Mouse (Mus musculus) embryonic facial prominence, embryonic 13.5 days (tissue): ENCODE measurements around the gene Begain. TPM values are rescaled to one million over a fixed set of nuclear protein-coding genes. Genes with fewer than 3 reads are reported as not detected.
A peak's percentile ranks its signal among the peaks of the same experiment; 100 is the strongest.

ENCODE experiments used
- ATAC-seq: fragments of 200-750 bp; cut with Nextera tagmentation; 2 replicates; pipeline ENCODE4 v1.8.0; 2017; ENCODE audit warnings: low read depth; ENCODE audit not compliant: insufficient number of reproducible peaks, insufficient read depth, low FRiP score, low TSS enrichment
- H3K27ac ChIP-seq: fragments of 300-500 bp; sonication (generic); 2 replicates; pipeline ENCODE4 v1.5.1; 2015; ENCODE audit warnings: moderate library complexity, mild to moderate bottlenecking, inconsistent platforms
- H3K27me3 ChIP-seq: fragments of 300-500 bp; sonication (generic); 2 replicates; pipeline ENCODE4 v1.6.1; 2015; ENCODE audit warnings: mild to moderate bottlenecking, inconsistent platforms
- H3K36me3 ChIP-seq: fragments of 300-500 bp; sonication (generic); 2 replicates; pipeline ENCODE4 v1.6.1; 2015; ENCODE audit warnings: mild to moderate bottlenecking, inconsistent platforms
- H3K4me1 ChIP-seq: fragments of 300-500 bp; sonication (generic); 2 replicates; pipeline ENCODE4 v1.6.1; 2015; ENCODE audit warnings: inconsistent platforms
- H3K4me2 ChIP-seq: fragments of 300-500 bp; sonication (generic); 2 replicates; pipeline ENCODE4 v1.6.1; 2015; ENCODE audit warnings: moderate library complexity, mild to moderate bottlenecking, inconsistent platforms
- H3K4me3 ChIP-seq: fragments of 300-500 bp; sonication (generic); 2 replicates; pipeline ENCODE4 v1.5.1; 2015; ENCODE audit warnings: mild to moderate bottlenecking, inconsistent platforms
- H3K9ac ChIP-seq: fragments of 300-500 bp; sonication (generic); 2 replicates; pipeline ENCODE4 v1.6.1; 2015; ENCODE audit warnings: mild to moderate bottlenecking, inconsistent platforms
- H3K9me3 ChIP-seq: fragments of 300-500 bp; sonication (generic); 2 replicates; pipeline ENCODE4 v1.6.1; 2016; ENCODE audit warnings: inconsistent platforms
- WGBS: fragments of 180-500 bp; shearing (Covaris S2); methylation state at CpG from one replicate; pipeline ENCODE4 v1.1.7; 2015; ENCODE audit warnings: mixed read lengths; 5-methylcytosine and 5-hydroxymethylcytosine counted together
- polyA plus RNA-seq: library from polyadenylated mRNA; unstranded; fragments of >200 nt; fragmentation: Nextera tagmentation; extraction: Ambion mirVana; gene quantifications from 2 replicates; pipeline ENCODE4 v1.2.1, GENCODE M21; 2015

Gene Begain
- polyA plus RNA-seq, 1 experiment from 2014 or later = 11.8 TPM

DNA sequence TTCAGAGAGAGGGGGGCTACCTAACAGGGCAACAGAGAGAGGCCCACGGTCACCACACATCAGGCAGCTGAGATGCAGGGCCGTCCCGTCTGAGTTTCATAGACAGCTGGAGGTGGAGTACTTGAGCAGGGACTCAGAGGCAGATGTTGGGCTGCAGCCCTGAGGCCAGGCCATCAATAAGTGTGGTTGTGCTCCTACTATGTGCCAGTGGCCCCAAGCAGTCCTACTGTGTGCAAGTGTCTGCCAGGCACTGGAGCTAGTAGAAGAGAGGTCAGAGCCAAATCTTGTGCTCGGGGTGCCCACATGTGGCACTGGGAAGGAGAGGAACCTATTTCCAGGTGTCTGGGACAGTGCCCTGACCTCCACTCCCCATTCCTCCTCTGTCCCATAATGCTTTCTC is 18.1 kb downstream of the Begain start:
- peaks cover 23% of the 10 kb centered on the region for H3K4me1 ChIP-seq
- H3K27me3 ChIP-seq = peaks cover 94% of the 10 kb centered on the region
- no peak overlapping the region for H3K9ac ChIP-seq
- ATAC-seq = no peak
- no peak overlapping the region for H3K4me2 ChIP-seq
- no peaks in the 10 kb centered on the region for H3K9me3 ChIP-seq
- no peak overlapping the region for H3K4me3 ChIP-seq
- H3K36me3 ChIP-seq = no peaks in the 10 kb centered on the region
- no peak overlapping the region for H3K27ac ChIP-seq
- 78% methylated on average over 4 of the region's 4 CpGs for WGBS

DNA sequence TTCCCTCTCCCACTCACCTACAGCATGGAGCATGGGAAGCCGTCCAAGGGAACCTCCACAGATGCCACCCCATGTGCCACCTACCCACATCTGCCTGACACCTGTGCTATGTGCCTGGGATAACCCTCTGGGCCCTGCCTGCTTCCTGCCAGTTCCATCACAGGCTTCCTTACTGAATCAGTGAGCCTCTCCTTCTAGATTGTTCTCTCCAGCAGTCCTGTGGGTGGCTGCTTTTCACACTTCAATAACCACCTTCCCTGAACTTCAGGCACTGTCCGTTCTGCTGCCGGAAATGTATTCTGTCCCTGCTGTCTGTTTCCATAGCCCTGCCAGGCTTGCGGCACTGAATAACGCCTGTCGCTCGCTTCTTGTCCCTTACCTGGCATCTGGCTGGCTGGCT is 22.4 kb downstream of the Begain start:
- no peak for ATAC-seq
- Histone ChIP-seq H3K27me3 (peaks cover 90% of the 10 kb centered on the region), H3K36me3 (no peaks in the 10 kb centered on the region), H3K4me2 (no peak overlapping the region), H3K27ac (no peak overlapping the region), H3K4me1 (peaks cover 10% of the 10 kb centered on the region), H3K4me3 (no peak overlapping the region), H3K9me3 (no peaks in the 10 kb centered on the region), H3K9ac (no peak overlapping the region)
- 84% methylated on average over 7 of the region's 7 CpGs for WGBS

GRCm38 (mm10) chr12:109044497-109044896 is 23.5 kb downstream of the Begain start:
- Histone ChIP-seq H3K27ac (no peak overlapping the region), H3K4me3 (no peak overlapping the region), H3K4me2 (no peak overlapping the region), H3K4me1 (peaks cover 10% of the 10 kb centered on the region), H3K27me3 (peaks cover 89% of the 10 kb centered on the region), H3K9me3 (no peaks in the 10 kb centered on the region), H3K9ac (no peak overlapping the region), H3K36me3 (no peaks in the 10 kb centered on the region)
- 20% methylated on average over 5 of the region's 5 CpGs for WGBS
- ATAC-seq = no peak

GRCm38 (mm10) chr12:109039311-109039710 is 28.7 kb downstream of the Begain start:
- peaks cover 84% of the 10 kb centered on the region for H3K27me3 ChIP-seq
- H3K9me3 ChIP-seq = no peaks in the 10 kb centered on the region
- 55% methylated on average over 7 of the region's 7 CpGs for WGBS
- H3K4me2 ChIP-seq = no peak overlapping the region
- no peak overlapping the region for H3K27ac ChIP-seq
- peaks cover 10% of the 10 kb centered on the region for H3K4me1 ChIP-seq
- no peak overlapping the region for H3K9ac ChIP-seq
- ATAC-seq = peak; percentile 38; the same call in 1 of the 2 replicates
- no peak overlapping the region for H3K4me3 ChIP-seq
- H3K36me3 ChIP-seq = no peaks in the 10 kb centered on the region

GRCm38 (mm10) chr12:109038179-109038819 is 29.7 kb downstream of the Begain start:
- no peak overlapping the region for H3K4me3 ChIP-seq
- no peak overlapping the region for H3K9ac ChIP-seq
- peaks cover 84% of the 10 kb centered on the region for H3K27me3 ChIP-seq
- no peak overlapping the region for H3K27ac ChIP-seq
- ATAC-seq = no peak
- H3K36me3 ChIP-seq = peaks cover 9% of the 10 kb centered on the region
- 26% methylated on average over 14 of the region's 14 CpGs for WGBS
- H3K4me2 ChIP-seq = no peak overlapping the region
- H3K9me3 ChIP-seq = no peaks in the 10 kb centered on the region
- peaks cover 13% of the 10 kb centered on the region for H3K4me1 ChIP-seq

DNA sequence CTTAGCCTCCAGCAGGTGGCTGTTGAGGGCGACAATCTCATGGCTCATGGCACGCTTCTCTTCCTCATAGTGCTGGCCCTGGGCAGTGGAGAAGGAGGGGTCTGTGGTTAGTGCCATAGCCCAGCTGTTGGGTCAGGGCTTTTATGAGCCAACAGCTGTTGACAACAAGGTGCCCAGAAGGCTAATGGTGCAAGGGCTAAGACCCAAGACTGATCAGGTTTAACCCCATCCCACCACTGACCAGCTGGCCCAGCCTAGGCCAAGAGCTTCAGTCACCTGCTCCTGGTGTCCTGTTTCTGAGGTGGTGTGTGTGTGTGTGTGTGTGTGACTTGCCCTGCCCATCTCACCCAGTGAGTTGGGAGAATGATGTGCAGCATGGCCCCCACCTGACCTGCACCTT is 31.0 kb downstream of the Begain start:
- Histone ChIP-seq H3K9ac (no peak overlapping the region), H3K4me2 (no peak overlapping the region), H3K4me3 (no peak overlapping the region), H3K9me3 (no peaks in the 10 kb centered on the region), H3K36me3 (peaks cover 14% of the 10 kb centered on the region), H3K27me3 (peaks cover 86% of the 10 kb centered on the region), H3K4me1 (peaks cover 8% of the 10 kb centered on the region), H3K27ac (no peak overlapping the region)
- 86% methylated on average over 2 of the region's 2 CpGs for WGBS
- no peak for ATAC-seq

DNA sequence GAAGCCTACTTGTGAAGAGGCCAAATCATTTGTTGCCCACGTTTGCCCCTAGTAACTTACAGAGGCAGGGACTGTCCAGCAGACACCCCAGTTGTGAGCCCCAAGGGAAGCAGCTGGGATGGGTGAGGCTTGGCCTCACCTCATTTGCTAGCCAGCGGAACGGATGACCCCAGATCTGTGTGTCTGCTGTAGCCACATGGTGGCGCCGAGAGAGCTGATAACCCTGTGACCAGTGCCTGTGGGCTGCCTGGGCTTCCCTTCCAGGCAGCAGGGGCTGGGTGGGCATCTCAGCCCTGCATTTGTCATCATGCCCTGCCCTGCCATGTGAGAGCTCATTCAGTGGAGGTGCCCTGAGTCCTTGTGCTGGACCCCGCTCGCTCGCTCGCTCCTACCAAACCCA is 44.2 kb downstream of the Begain start:
- no peak overlapping the region for H3K27ac ChIP-seq
- H3K4me1 ChIP-seq = peaks cover 5% of the 10 kb centered on the region; the same call in 1 of the 2 replicates
- H3K36me3 ChIP-seq = 0 out of 2 replicates have a peak, but pooled peaks cover 12% of the 10 kb centered on the region
- ATAC-seq = no peak
- H3K4me2 ChIP-seq = no peak overlapping the region
- peaks cover 25% of the 10 kb centered on the region for H3K27me3 ChIP-seq
- WGBS = 61% methylated on average over 9 of the region's 9 CpGs
- no peak overlapping the region for H3K4me3 ChIP-seq
- no peaks in the 10 kb centered on the region for H3K9me3 ChIP-seq
- no peak overlapping the region for H3K9ac ChIP-seq

- H3K27me3 ChIP-seq = peaks cover 30% of the 10 kb centered on the region
- no peaks in the 10 kb centered on the region for H3K9me3 ChIP-seq
- no peak overlapping the region for H3K27ac ChIP-seq
- WGBS = 85% methylated on average over 5 of the region's 5 CpGs
- H3K4me2 ChIP-seq = no peak overlapping the region
- no peak overlapping the region for H3K9ac ChIP-seq
- H3K36me3 ChIP-seq = 0 out of 2 replicates have a peak, but pooled peaks cover 10% of the 10 kb centered on the region
- H3K4me3 ChIP-seq = no peak overlapping the region
- peaks cover 5% of the 10 kb centered on the region; the same call in 1 of the 2 replicates for H3K4me1 ChIP-seq
- ATAC-seq = no peak
Measured at GRCm38 (mm10) chr12:109022966-109023365, 45.1 kb downstream of the Begain start.

DNA sequence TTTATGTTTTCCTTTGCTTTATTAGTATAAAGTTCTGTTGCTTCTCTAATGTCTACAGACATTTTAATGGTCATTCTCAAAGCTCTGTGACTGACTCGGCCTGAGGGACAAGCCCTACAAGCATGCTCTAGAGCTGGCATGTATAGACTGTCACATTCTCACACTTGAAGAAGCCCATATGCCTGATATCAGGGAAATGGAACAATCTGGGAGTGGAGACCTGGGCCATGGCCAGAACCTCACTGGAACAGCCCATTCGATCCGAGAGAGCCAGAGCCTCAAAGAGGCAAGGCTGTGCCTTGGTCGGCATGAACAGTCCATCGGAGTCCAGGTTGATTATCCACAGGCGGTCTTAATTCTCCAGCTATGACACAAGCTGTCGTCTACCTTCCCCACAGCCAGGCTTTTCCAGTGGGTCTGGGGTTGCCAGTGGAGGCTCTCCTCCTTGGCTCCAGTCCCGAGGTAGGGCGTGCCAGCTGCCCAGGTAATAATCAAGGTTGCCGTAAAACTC is 45.8 kb downstream of the Begain start:
- 77% methylated on average over 10 of the region's 10 CpGs for WGBS
- Histone ChIP-seq H3K9ac (no peak overlapping the region), H3K27ac (no peak overlapping the region), H3K4me1 (peaks cover 5% of the 10 kb centered on the region; the same call in 1 of the 2 replicates), H3K4me3 (no peak overlapping the region), H3K9me3 (no peaks in the 10 kb centered on the region), H3K36me3 (0 out of 2 replicates have a peak, but pooled peaks cover 4% of the 10 kb centered on the region), H3K4me2 (no peak overlapping the region), H3K27me3 (peaks cover 35% of the 10 kb centered on the region)
- ATAC-seq = no peak

GRCm38 (mm10) chr12:109010070-109010649 is 57.9 kb downstream of the Begain start:
- Histone ChIP-seq H3K9me3 (no peaks in the 10 kb centered on the region), H3K9ac (no peak overlapping the region), H3K36me3 (no peaks in the 10 kb centered on the region), H3K4me3 (no peak overlapping the region), H3K27ac (no peak overlapping the region), H3K4me1 (peaks cover 4% of the 10 kb centered on the region; the same call in 1 of the 2 replicates), H3K27me3 (no peaks in the 10 kb centered on the region; the same call in 1 of the 2 replicates), H3K4me2 (no peak overlapping the region)
- ATAC-seq = no peak
- 88% methylated on average over 18 of the region's 18 CpGs for WGBS

DNA sequence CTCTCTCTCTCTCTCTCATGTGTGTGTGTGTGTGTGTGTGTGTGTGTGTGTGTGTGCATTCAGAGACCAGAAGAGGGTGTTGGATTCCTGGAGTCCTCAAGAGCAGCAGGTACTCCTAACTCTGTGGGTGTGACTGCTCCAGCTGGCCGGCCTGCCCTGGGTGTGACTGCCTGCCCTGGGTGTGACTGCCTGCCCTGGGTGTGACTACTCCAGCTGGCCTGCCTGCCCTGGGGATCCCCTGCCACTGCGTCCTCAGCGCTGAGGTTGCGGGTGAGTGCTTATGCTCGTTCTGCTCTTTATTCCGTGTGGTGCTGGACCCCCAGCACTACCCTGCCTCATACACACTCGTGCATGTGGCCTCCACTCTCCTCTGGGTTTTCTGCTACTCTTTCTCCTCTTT is 65.0 kb downstream of the Begain start:
- Histone ChIP-seq H3K36me3 (no peaks in the 10 kb centered on the region), H3K4me1 (peaks cover 6% of the 10 kb centered on the region; the same call in 1 of the 2 replicates), H3K27ac (no peak overlapping the region), H3K9me3 (no peaks in the 10 kb centered on the region), H3K4me2 (no peak overlapping the region), H3K27me3 (peaks cover 8% of the 10 kb centered on the region; the same call in 1 of the 2 replicates), H3K4me3 (no peak overlapping the region), H3K9ac (no peak overlapping the region)
- no peak for ATAC-seq
- 74% methylated on average over 7 of the region's 7 CpGs for WGBS

GRCm38 (mm10) chr12:108997249-108997648 is 70.8 kb downstream of the Begain start:
- Histone ChIP-seq H3K36me3 (no peaks in the 10 kb centered on the region), H3K9ac (no peak overlapping the region), H3K9me3 (no peaks in the 10 kb centered on the region), H3K4me3 (no peak overlapping the region), H3K4me2 (no peak overlapping the region), H3K27me3 (peaks cover 22% of the 10 kb centered on the region), H3K4me1 (peaks cover 14% of the 10 kb centered on the region), H3K27ac (no peak overlapping the region)
- no peak for ATAC-seq
- 71% methylated on average over 8 of the region's 8 CpGs for WGBS
